ENCODE assay signal across 13 mouse cellular contexts in genomic region chr6:134953976-134954375, GRCm38 (mm10). TPM values are rescaled to one million over a fixed set of nuclear protein-coding genes. Genes with fewer than 3 reads are reported as not detected.
DNase-seq lines count a peak whose midpoint lies in the region; ATAC-seq and TF ChIP-seq lines count a peak whose summit lies in the region.
"Had no signal": no experiment of that assay in that cellular context is flagged by ENCODE, and none has a peak within 500 bp of the region (broad histone marks: within the 10 kb centered on the region; RNA-seq: fewer than 3 reads in every experiment).

No protein-coding gene starts in this region.

- TF ChIP-seq CTCF in brain, embryonic 14.5 days (IDR thresholded peaks at IDR 0.05; ENCODE audit: borderline replicate concordance, extremely low read depth, insufficient read depth, insufficient read length): no peak
- TF ChIP-seq CTCF in thymus, adult 2 months (IDR thresholded peaks at IDR 0.05; ENCODE audit: borderline replicate concordance, control insufficient read depth, extremely low read depth, insufficient read depth, low read length, poor library complexity): no peak

- H3K9me3 ChIP-seq in hindbrain, embryonic 14.5 days (ENCODE audit: control insufficient read depth, low read length): no peaks in the 10 kb centered on the region
- no peaks in the 10 kb centered on the region for H3K9me3 ChIP-seq in hindbrain, embryonic 10.5 days
- no peaks in the 10 kb centered on the region for H3K9me3 ChIP-seq in kidney, embryonic 16.5 days (ENCODE audit: low read length)
- H3K9me3 ChIP-seq: liver, embryonic 13.5 days had no signal

- intact Hi-C loops in heart, postnatal 14 days (cut with DNase I): no loop called here

- H3K4me3 ChIP-seq in hindbrain, embryonic 14.5 days (replicated peaks; ENCODE audit: low read length): no peak overlapping the region
- H3K4me3 ChIP-seq in hindbrain, embryonic 10.5 days: no peak overlapping the region
- no peak overlapping the region for H3K4me3 ChIP-seq in kidney, embryonic 16.5 days (ENCODE audit: low read length)
- no peak overlapping the region for H3K4me3 ChIP-seq in thymus, adult 2 months (ENCODE audit: control insufficient read depth, insufficient read depth, low read length)
- H3K4me3 ChIP-seq: left cerebral cortex, adult 2 months; liver, embryonic 13.5 days had no signal

- no peak for TF ChIP-seq POLR2A in brain, embryonic 14.5 days (IDR thresholded peaks at IDR 0.05; ENCODE audit: borderline replicate concordance, extremely low read depth, insufficient read depth, insufficient read length, poor library complexity, severe bottlenecking)
- no peak for TF ChIP-seq POLR2A in thymus, adult 2 months (IDR thresholded peaks at IDR 0.05; ENCODE audit: control insufficient read depth, extremely low read depth, insufficient read depth, low read length, poor library complexity)

- no peaks in the 10 kb centered on the region for H3K4me1 ChIP-seq in hindbrain, embryonic 14.5 days (replicated peaks; ENCODE audit: control insufficient read depth, insufficient read depth, low read length)
- H3K4me1 ChIP-seq in hindbrain, embryonic 10.5 days (replicated peaks): 0 out of 2 replicates have a peak, but pooled peaks cover 5% of the 10 kb centered on the region
- peaks cover 5% of the 10 kb centered on the region; the same call in 1 of the 2 replicates for H3K4me1 ChIP-seq in kidney, embryonic 16.5 days (ENCODE audit: insufficient read depth, low read length)
- no peaks in the 10 kb centered on the region for H3K4me1 ChIP-seq in thymus, adult 2 months (replicated peaks; ENCODE audit: control insufficient read depth, insufficient read depth, low read length)

- 48% methylated on average over 11 of the region's 11 CpGs for WGBS in hindbrain, embryonic 14.5 days
- 74% methylated on average over 11 of the region's 11 CpGs for WGBS in hindbrain, embryonic 10.5 days
- 29% methylated on average over 11 of the region's 11 CpGs for WGBS in kidney, embryonic 16.5 days
- WGBS in thymus, adult 2 months: 94% methylated on average over 11 of the region's 11 CpGs

- H3K4me2 ChIP-seq in hindbrain, embryonic 14.5 days (replicated peaks): no peak overlapping the region
- no peak overlapping the region for H3K4me2 ChIP-seq in kidney, embryonic 16.5 days (replicated peaks; ENCODE audit: low read depth, low read length)
- H3K4me2 ChIP-seq: liver, embryonic 13.5 days had no signal

- no peak overlapping the region for H3K27ac ChIP-seq in hindbrain, embryonic 14.5 days
- H3K27ac ChIP-seq in hindbrain, embryonic 10.5 days: no peak overlapping the region
- H3K27ac ChIP-seq in kidney, embryonic 16.5 days (ENCODE audit: low read length): peak overlapping the region; percentile 13; the same call in 1 of the 2 replicates
- no peak overlapping the region for H3K27ac ChIP-seq in thymus, adult 2 months (ENCODE audit: control insufficient read depth, insufficient read depth, low read length)
- H3K27ac ChIP-seq: left cerebral cortex, adult 2 months; liver, embryonic 13.5 days; macrophage had no signal

- no peaks in the 10 kb centered on the region for H3K27me3 ChIP-seq in hindbrain, embryonic 14.5 days (ENCODE audit: control insufficient read depth, insufficient read depth, low read length)
- H3K27me3 ChIP-seq in hindbrain, embryonic 10.5 days (ENCODE audit: insufficient read depth, poor library complexity, severe bottlenecking): no peaks in the 10 kb centered on the region
- no peaks in the 10 kb centered on the region for H3K27me3 ChIP-seq in kidney, embryonic 16.5 days (ENCODE audit: insufficient read depth, low read length)
- no peaks in the 10 kb centered on the region for H3K27me3 ChIP-seq in thymus, adult 2 months (ENCODE audit: control insufficient read depth, insufficient read depth, low read length)
- H3K27me3 ChIP-seq: liver, embryonic 13.5 days had no signal

- DNase-seq in hindbrain, embryonic 14.5 days (ENCODE audit: low spot score): no peak
- DNase-seq in hindbrain, embryonic 10.5 days (ENCODE audit: low spot score): no peak
- peak; percentile 78 for DNase-seq in adrenal gland, adult 8-10 months
- peak; percentile 77 for DNase-seq in brain, embryonic 14.5 days (ENCODE audit: low read depth)
- DNase-seq in heart, postnatal 14 days: no peak
- DNase-seq in thymus, adult 2 months: no peak
- no peak for DNase-seq in embryo, embryonic 10.5 days (ENCODE audit: low spot score)
- DNase-seq: gastrocnemius, postnatal 10 days; heart, postnatal 10 days; liver, embryonic 13.5 days had no signal

- no peak overlapping the region for H3K9ac ChIP-seq in hindbrain, embryonic 14.5 days
- no peak overlapping the region for H3K9ac ChIP-seq in kidney, embryonic 16.5 days (replicated peaks; ENCODE audit: low read length)
- H3K9ac ChIP-seq: liver, embryonic 13.5 days had no signal

- H3K36me3 ChIP-seq in hindbrain, embryonic 14.5 days (replicated peaks; ENCODE audit: control insufficient read depth, insufficient read depth): no peaks in the 10 kb centered on the region
- H3K36me3 ChIP-seq in hindbrain, embryonic 10.5 days: peaks cover 51% of the 10 kb centered on the region
- H3K36me3 ChIP-seq in kidney, embryonic 16.5 days (ENCODE audit: insufficient read depth, low read length): 0 out of 2 replicates have a peak, but pooled peaks cover 4% of the 10 kb centered on the region
- H3K36me3 ChIP-seq in thymus, adult 2 months (ENCODE audit: control insufficient read depth, insufficient read depth, low read length): peaks cover 8% of the 10 kb centered on the region; the same call in 1 of the 2 replicates

- peak; percentile 21; the same call in 1 of the 2 replicates for ATAC-seq in hindbrain, embryonic 14.5 days (ENCODE audit: low FRiP score)
- ATAC-seq in kidney, embryonic 16.5 days (ENCODE audit: low FRiP score, low TSS enrichment): peak; percentile 66; the same call in 1 of the 2 replicates

RNA-seq across cellular contexts. Expression of gene Apold1, which starts 27.5 kb away (rescaled TPM):
- 3.9 TPM in 2 replicates for polyA plus RNA-seq in hindbrain, embryonic 14.5 days (2014; fragmentation: Nextera tagmentation; extraction: Ambion mirVana)
- polyA plus RNA-seq in hindbrain, embryonic 10.5 days (2016; fragmentation: Nextera tagmentation; extraction: Ambion mirVana): 2.7 and 2.9 TPM in 2 replicates
- 1 to 10 TPM; 1.8 to 8.8 (median 2.2) TPM for total RNA-seq in adrenal gland, adult 8-10 months (2022)
- 2.2 and 2.8 TPM in 2 replicates for polyA plus RNA-seq in brain, embryonic 14.5 days (2012; rRNA removed)
- 3.7 and 4.4 TPM in 2 replicates for polyA plus RNA-seq in kidney, embryonic 16.5 days (2015; fragmentation: Nextera tagmentation; extraction: Ambion mirVana)
- 10 to 100 TPM; 15.4 to 18.5 TPM for total RNA-seq in heart, postnatal 14 days (2021)
- polyA plus RNA-seq in thymus, adult 2 months (2012; rRNA removed): 1.1 and 1.6 TPM in 2 replicates

RNA-seq across cellular contexts. Expression of gene Cdkn1b, which starts 33.8 kb away (rescaled TPM):
- polyA plus RNA-seq in hindbrain, embryonic 14.5 days (2014; fragmentation: Nextera tagmentation; extraction: Ambion mirVana): 18.5 and 19.0 TPM in 2 replicates
- 17.2 and 17.7 TPM in 2 replicates for polyA plus RNA-seq in hindbrain, embryonic 10.5 days (2016; fragmentation: Nextera tagmentation; extraction: Ambion mirVana)
- 10 to 100 TPM; 32.9 to 44.0 (median 37.1) TPM for total RNA-seq in adrenal gland, adult 8-10 months (2022)
- 45.8 and 55.9 TPM in 2 replicates for polyA plus RNA-seq in brain, embryonic 14.5 days (2012; rRNA removed)
- 13.4 and 15.1 TPM in 2 replicates for polyA plus RNA-seq in kidney, embryonic 16.5 days (2015; fragmentation: Nextera tagmentation; extraction: Ambion mirVana)
- total RNA-seq in heart, postnatal 14 days (2021): 10 to 100 TPM; 47.5 to 49.0 TPM
- 65.2 and 82.5 TPM in 2 replicates for polyA plus RNA-seq in thymus, adult 2 months (2012; rRNA removed)

RNA-seq across cellular contexts. Expression of gene Gpr19, which starts 55.6 kb away (rescaled TPM):
- polyA plus RNA-seq in hindbrain, embryonic 14.5 days (2014; fragmentation: Nextera tagmentation; extraction: Ambion mirVana): 34.0 and 37.1 TPM in 2 replicates
- polyA plus RNA-seq in hindbrain, embryonic 10.5 days (2016; fragmentation: Nextera tagmentation; extraction: Ambion mirVana): 24.7 and 29.9 TPM in 2 replicates
- total RNA-seq in adrenal gland, adult 8-10 months (2022): 1 to 10 TPM; 7.1 to 9.8 (median 7.9) TPM
- polyA plus RNA-seq in brain, embryonic 14.5 days (2012; rRNA removed): 39.2 and 54.7 TPM in 2 replicates
- 13.5 and 13.6 TPM in 2 replicates for polyA plus RNA-seq in kidney, embryonic 16.5 days (2015; fragmentation: Nextera tagmentation; extraction: Ambion mirVana)
- 1 to 10 TPM; 4.4 to 4.7 TPM for total RNA-seq in heart, postnatal 14 days (2021)
- polyA plus RNA-seq in thymus, adult 2 months (2012; rRNA removed): 14.7 and 15.6 TPM in 2 replicates

RNA-seq across cellular contexts. Expression of gene Ddx47, which starts 57.4 kb away (rescaled TPM):
- 70.4 and 72.6 TPM in 2 replicates for polyA plus RNA-seq in hindbrain, embryonic 14.5 days (2014; fragmentation: Nextera tagmentation; extraction: Ambion mirVana)
- polyA plus RNA-seq in hindbrain, embryonic 10.5 days (2016; fragmentation: Nextera tagmentation; extraction: Ambion mirVana): 96.1 and 106 TPM in 2 replicates
- 10 to 100 TPM; 68.5 to 72.8 (median 72.4) TPM for total RNA-seq in adrenal gland, adult 8-10 months (2022)
- 74.4 and 86.3 TPM in 2 replicates for polyA plus RNA-seq in brain, embryonic 14.5 days (2012; rRNA removed)
- 126 TPM in 2 replicates for polyA plus RNA-seq in kidney, embryonic 16.5 days (2015; fragmentation: Nextera tagmentation; extraction: Ambion mirVana)
- 10 to 100 TPM; 39.3 to 43.3 TPM for total RNA-seq in heart, postnatal 14 days (2021)
- 83.8 and 96.2 TPM in 2 replicates for polyA plus RNA-seq in thymus, adult 2 months (2012; rRNA removed)

Comparison
In these comparisons a context has a peak if more than half of its experiments do, and no peak if none do; other contexts are left out.
1. DNase-seq: peak in adrenal gland, adult 8-10 months (single experiment) and brain, embryonic 14.5 days (single experiment); none in hindbrain, embryonic 14.5 days (single experiment), hindbrain, embryonic 10.5 days (single experiment), heart, postnatal 14 days (0 of 2), thymus, adult 2 months (single experiment) and embryo, embryonic 10.5 days (single experiment).